ENCODE assay signal across 9 mouse cellular contexts in genomic region chr17:86169092-86169491, GRCm38 (mm10). TPM values are rescaled to one million over a fixed set of nuclear protein-coding genes. Genes with fewer than 3 reads are reported as not detected.
A peak's percentile ranks its signal among the peaks of the same experiment; 100 is the strongest.
DNase-seq lines count a peak whose midpoint lies in the region; ATAC-seq and TF ChIP-seq lines count a peak whose summit lies in the region.
"Had no signal": no experiment of that assay in that cellular context is flagged by ENCODE, and none has a peak within 500 bp of the region (broad histone marks: within the 10 kb centered on the region; RNA-seq: fewer than 3 reads in every experiment).

No protein-coding gene starts in this region.

- H3K36me3 ChIP-seq in heart, embryonic 10.5 days, result peaks cover 22% of the 10 kb centered on the region
- H3K36me3 ChIP-seq in thymus, adult 2 months (ENCODE audit: control insufficient read depth, insufficient read depth, low read length), result no peaks in the 10 kb centered on the region
- no peaks in the 10 kb centered on the region for H3K36me3 ChIP-seq in intestine, embryonic 16.5 days (ENCODE audit: control insufficient read depth, insufficient read depth, low read length)

- TF ChIP-seq POLR2A in thymus, adult 2 months (IDR thresholded peaks at IDR 0.05; ENCODE audit: control insufficient read depth, extremely low read depth, insufficient read depth, low read length, poor library complexity), result no peak
- no peak for TF ChIP-seq POLR2A in olfactory bulb, adult 2 months (IDR thresholded peaks at IDR 0.05; ENCODE audit: insufficient read depth, low read depth, low read length)

- peak overlapping the region; percentile 93 for H3K4me3 ChIP-seq in heart, embryonic 10.5 days
- 0 out of 2 replicates have a peak overlapping the region, but pooled peaks have one; percentile 91 for H3K4me3 ChIP-seq in thymus, adult 2 months (ENCODE audit: control insufficient read depth, insufficient read depth, low read length)
- H3K4me3 ChIP-seq in intestine, embryonic 16.5 days (ENCODE audit: low read length), result peak overlapping the region; percentile 84
- H3K4me3 ChIP-seq in olfactory bulb, adult 2 months (ENCODE audit: insufficient read depth, low read depth, low read length), result peak overlapping the region; percentile 65

- TF ChIP-seq CTCF in thymus, adult 2 months (IDR thresholded peaks at IDR 0.05; ENCODE audit: borderline replicate concordance, control insufficient read depth, extremely low read depth, insufficient read depth, low read length, poor library complexity), result no peak
- TF ChIP-seq CTCF in olfactory bulb, adult 2 months (IDR thresholded peaks at IDR 0.05; ENCODE audit: insufficient read depth, low read depth, low read length), result no peak

- H3K4me1 ChIP-seq in heart, embryonic 10.5 days, result peaks cover 30% of the 10 kb centered on the region
- H3K4me1 ChIP-seq in thymus, adult 2 months (replicated peaks; ENCODE audit: control insufficient read depth, insufficient read depth, low read length), result peaks cover 15% of the 10 kb centered on the region
- H3K4me1 ChIP-seq in intestine, embryonic 16.5 days (ENCODE audit: control insufficient read depth, insufficient read depth, low read length), result peaks cover 28% of the 10 kb centered on the region
- peaks cover 26% of the 10 kb centered on the region for H3K4me1 ChIP-seq in olfactory bulb, adult 2 months (ENCODE audit: control insufficient read depth, insufficient read depth, low read length)

- peak overlapping the region; percentile 96 for H3K4me2 ChIP-seq in intestine, embryonic 16.5 days (ENCODE audit: low read depth, low read length)

- ATAC-seq in intestine, embryonic 16.5 days, result no peak
- no peak for ATAC-seq in erythroid progenitor cell, adult 5-6 weeks (replicated peaks; ENCODE audit: low FRiP score, poor library complexity, severe bottlenecking)

- peak overlapping the region; percentile 94 for H3K9ac ChIP-seq in intestine, embryonic 16.5 days (ENCODE audit: low read depth, low read length)

- no peaks in the 10 kb centered on the region for H3K27me3 ChIP-seq in heart, embryonic 10.5 days (ENCODE audit: insufficient read depth, poor library complexity, severe bottlenecking)
- H3K27me3 ChIP-seq in thymus, adult 2 months (ENCODE audit: control insufficient read depth, insufficient read depth, low read length), result peaks cover 12% of the 10 kb centered on the region
- no peaks in the 10 kb centered on the region for H3K27me3 ChIP-seq in intestine, embryonic 16.5 days (replicated peaks; ENCODE audit: control insufficient read depth, insufficient read depth, low read length)

- 8% methylated on average over 6 of the region's 6 CpGs for WGBS in heart, embryonic 10.5 days
- 27% methylated on average over 6 of the region's 6 CpGs for WGBS in thymus, adult 2 months
- WGBS in intestine, embryonic 16.5 days, result 24% methylated on average over 6 of the region's 6 CpGs
- WGBS in olfactory bulb, adult 2 months, result 10% methylated on average over 6 of the region's 6 CpGs

- H3K9me3 ChIP-seq in heart, embryonic 10.5 days, result no peaks in the 10 kb centered on the region
- no peaks in the 10 kb centered on the region for H3K9me3 ChIP-seq in intestine, embryonic 16.5 days (ENCODE audit: control insufficient read depth, low read length)
- H3K9me3 ChIP-seq: G1E had no signal

- H3K27ac ChIP-seq in heart, embryonic 10.5 days, result peak overlapping the region; percentile 98
- no peak overlapping the region for H3K27ac ChIP-seq in thymus, adult 2 months (ENCODE audit: control insufficient read depth, insufficient read depth, low read length)
- H3K27ac ChIP-seq in intestine, embryonic 16.5 days (ENCODE audit: low read length), result no peak overlapping the region
- peak overlapping the region; percentile 49; the same call in 1 of the 2 replicates for H3K27ac ChIP-seq in olfactory bulb, adult 2 months (ENCODE audit: insufficient read depth, low read depth, low read length)

- no peak for DNase-seq in heart, embryonic 10.5 days (ENCODE audit: low spot score)
- no peak for DNase-seq in heart, postnatal 4 days
- DNase-seq in thymus, adult 2 months, result no peak
- no peak for DNase-seq in thymus, postnatal 36 days
- DNase-seq in urinary bladder, adult 2 months (ENCODE audit: low spot score), result no peak

RNA-seq across cellular contexts. Expression of gene Prkce, which starts 1.5 kb away (rescaled TPM):
- polyA plus RNA-seq in heart, embryonic 10.5 days (2016; fragmentation: Nextera tagmentation; extraction: Ambion mirVana), result 9.4 and 12.5 TPM in 2 replicates
- 10 to 100 TPM; 33.8 to 35.5 TPM for total RNA-seq in heart, postnatal 4 days (2021)
- polyA plus RNA-seq in thymus, adult 2 months (2012; rRNA removed), result 1.6 TPM in 2 replicates
- 5.0 TPM in 2 replicates for polyA plus RNA-seq in intestine, embryonic 16.5 days (2015; fragmentation: Nextera tagmentation; extraction: Ambion mirVana)
- polyA plus RNA-seq in olfactory bulb, adult 2 months (2012; ENCODE audit: insufficient read depth, insufficient read length, low replicate concordance, missing spikeins), result 221 TPM in 1 of 2 replicates, not detected in the other
- total RNA-seq in erythroid progenitor cell, adult 5-6 weeks (2015; ENCODE audit: low replicate concordance), result 2.9 and 4.0 TPM in 2 replicates
- 0.30 and 4.1 TPM in 2 replicates for total RNA-seq in erythroid progenitor cell, adult 5-6 weeks (2017; ENCODE audit: low replicate concordance)
- 5.8 and 9.3 TPM in 2 replicates for polyA plus RNA-seq in urinary bladder, adult 2 months (2012; rRNA removed)

RNA-seq across cellular contexts. Expression of gene Srbd1, which starts 24.1 kb away (rescaled TPM):
- 12.7 and 15.4 TPM in 2 replicates for polyA plus RNA-seq in heart, embryonic 10.5 days (2016; fragmentation: Nextera tagmentation; extraction: Ambion mirVana)
- total RNA-seq in heart, postnatal 4 days (2021), result 10 to 100 TPM; 19.5 to 19.9 TPM
- polyA plus RNA-seq in thymus, adult 2 months (2012; rRNA removed), result 3.2 and 4.7 TPM in 2 replicates
- 13.2 and 13.3 TPM in 2 replicates for polyA plus RNA-seq in intestine, embryonic 16.5 days (2015; fragmentation: Nextera tagmentation; extraction: Ambion mirVana)
- not detected in 2 replicates for polyA plus RNA-seq in olfactory bulb, adult 2 months (2012; ENCODE audit: insufficient read depth, insufficient read length, low replicate concordance, missing spikeins)
- total RNA-seq in erythroid progenitor cell, adult 5-6 weeks (2015; ENCODE audit: low replicate concordance), result 39.8 and 50.8 TPM in 2 replicates
- 67.0 and 82.8 TPM in 2 replicates for total RNA-seq in erythroid progenitor cell, adult 5-6 weeks (2017; ENCODE audit: low replicate concordance)
- polyA plus RNA-seq in urinary bladder, adult 2 months (2012; rRNA removed), result 5.9 and 7.7 TPM in 2 replicates

Comparison
In these comparisons a context has a peak if more than half of its experiments do, and no peak if none do; other contexts are left out.
1. H3K27ac ChIP-seq: peak in heart, embryonic 10.5 days (single experiment) and olfactory bulb, adult 2 months (single experiment); none in thymus, adult 2 months (single experiment) and intestine, embryonic 16.5 days (single experiment).
2. Peak in every context shown above with its lines, with median percentiles within 50 percentile points of each other: H3K4me3 ChIP-seq.